Mouse (Mus musculus): ENCODE data around the gene Ap4m1.
A peak's percentile ranks its signal among the peaks of the same experiment; 100 is the strongest.
"Not testable (repeated sequence)": the region's sequence is repeated elsewhere in the genome, so short reads cannot be mapped to it uniquely, and the experiment has no call there.

The Ap4m1 gene

DNA sequence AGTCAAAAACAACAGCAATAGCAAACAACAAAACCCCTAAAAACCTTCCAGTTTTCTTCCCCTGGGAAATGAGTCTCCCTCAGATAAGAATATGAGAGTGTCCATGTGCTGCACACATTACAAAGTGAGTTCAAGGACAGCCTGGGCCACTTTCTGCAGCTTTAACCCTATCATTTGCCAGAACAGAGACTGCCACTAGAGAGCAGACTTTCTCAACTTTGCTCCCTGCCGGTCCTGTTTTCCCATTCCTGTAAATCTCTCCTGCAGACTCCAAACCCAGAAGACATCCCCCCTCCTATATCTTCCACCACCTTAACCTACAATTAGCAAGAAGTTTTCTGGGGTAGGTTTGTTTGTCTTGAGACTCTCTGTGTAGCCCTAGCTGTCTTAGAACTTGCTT, 27.8 kb downstream of the Ap4m1 start:
- peak; percentile 19 for DNase-seq

DNA sequence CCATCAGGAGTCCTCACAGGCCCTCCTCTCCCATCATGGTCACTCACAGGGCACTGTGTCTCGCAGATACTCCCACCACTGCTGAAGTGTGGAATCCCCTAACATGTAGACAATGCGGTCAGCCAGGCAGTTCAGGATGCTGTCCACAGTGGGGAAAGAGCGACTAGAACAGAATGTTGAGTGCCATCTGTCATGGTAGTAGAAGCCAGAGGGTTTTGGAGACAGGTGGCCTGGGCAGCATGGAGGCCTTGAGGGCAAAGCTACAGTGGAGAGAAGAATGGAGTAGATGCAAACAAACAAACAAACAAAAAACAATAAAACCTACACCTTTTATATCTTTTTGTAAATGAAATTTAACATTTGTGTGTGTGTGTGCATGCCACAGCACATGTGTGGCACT, 30.3 kb downstream of the Ap4m1 start:
- DNase-seq = no peak

- no peak for DNase-seq
Measured at GRCm38 (mm10) chr5:138207253-138207652, 35.5 kb downstream of the Ap4m1 start.

DNA sequence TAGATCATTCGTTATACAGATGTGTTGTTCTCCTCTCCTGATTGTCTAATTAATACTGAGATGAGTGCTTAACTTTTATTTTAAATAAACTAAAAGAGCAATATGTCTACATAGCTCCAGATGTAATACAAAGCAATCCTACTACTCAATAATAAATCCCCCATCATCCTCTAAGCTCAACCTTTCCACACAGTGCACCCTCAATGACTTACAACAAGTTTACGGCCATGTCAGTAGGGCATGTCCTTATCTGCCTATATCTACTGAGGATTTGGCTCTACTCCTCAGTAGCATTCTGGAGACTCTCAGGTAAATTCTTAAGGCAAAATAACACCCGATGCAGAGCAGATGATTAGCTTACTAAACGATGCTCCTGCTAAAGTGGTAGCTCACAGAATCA, 36.1 kb downstream of the Ap4m1 start:
- no peak for DNase-seq

DNA sequence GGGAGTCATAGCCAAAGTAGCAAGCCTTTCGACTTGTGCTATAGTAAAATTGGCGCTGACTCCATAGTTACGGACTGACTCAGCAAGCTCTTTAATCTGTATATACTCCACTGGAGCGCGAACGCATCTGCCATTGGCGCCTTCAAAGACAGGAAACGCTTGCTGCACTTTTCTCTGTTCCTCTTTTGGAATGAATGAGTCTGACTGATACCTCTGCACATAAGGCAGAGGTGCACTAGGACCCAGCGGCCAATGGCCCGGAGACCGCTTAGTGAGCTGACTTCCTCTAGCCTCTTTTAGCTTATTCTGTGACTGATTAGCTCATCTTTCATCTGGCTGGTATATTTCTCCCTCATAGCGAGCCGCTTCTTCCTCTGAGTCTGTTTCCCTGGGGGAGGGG, 44.8 kb downstream of the Ap4m1 start:
- not testable (repeated sequence) for DNase-seq

- DNase-seq = no peak
Measured at GRCm38 (mm10) chr5:138219864-138220263, 48.1 kb downstream of the Ap4m1 start.

GRCm38 (mm10) chr5:138222111-138222510, 50.3 kb downstream of the Ap4m1 start:
- peak; percentile 78 for DNase-seq

DNA sequence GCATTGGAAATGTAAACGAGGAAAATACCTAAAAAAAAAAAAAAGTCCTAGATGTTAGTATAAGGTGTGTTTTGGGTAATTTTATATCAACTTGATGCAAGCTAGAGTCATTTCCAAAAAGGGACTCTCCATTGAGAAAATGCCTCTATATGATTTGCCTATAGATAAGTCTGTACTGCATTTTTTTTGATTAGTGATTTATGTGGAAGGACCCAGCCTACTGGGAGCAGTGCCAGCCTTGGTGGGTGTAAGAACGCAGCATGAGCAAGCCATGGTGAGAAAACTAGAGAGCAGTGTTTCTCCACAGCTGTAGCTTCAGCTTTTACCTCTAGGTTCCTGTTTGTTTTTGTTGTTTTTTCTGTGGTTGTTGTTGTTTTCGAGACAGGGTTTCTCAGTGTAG, 51.5 kb downstream of the Ap4m1 start:
- DNase-seq = no peak

GRCm38 (mm10) chr5:138225700-138226099, 53.9 kb downstream of the Ap4m1 start, which contains the start of gene Nxpe5:
Gene Nxpe5 (plus strand): TSS chr5:138225898.
- DNase-seq = no peak

GRCm38 (mm10) chr5:138226491-138226890, 54.7 kb downstream of the Ap4m1 start:
- no peak for DNase-seq

DNA sequence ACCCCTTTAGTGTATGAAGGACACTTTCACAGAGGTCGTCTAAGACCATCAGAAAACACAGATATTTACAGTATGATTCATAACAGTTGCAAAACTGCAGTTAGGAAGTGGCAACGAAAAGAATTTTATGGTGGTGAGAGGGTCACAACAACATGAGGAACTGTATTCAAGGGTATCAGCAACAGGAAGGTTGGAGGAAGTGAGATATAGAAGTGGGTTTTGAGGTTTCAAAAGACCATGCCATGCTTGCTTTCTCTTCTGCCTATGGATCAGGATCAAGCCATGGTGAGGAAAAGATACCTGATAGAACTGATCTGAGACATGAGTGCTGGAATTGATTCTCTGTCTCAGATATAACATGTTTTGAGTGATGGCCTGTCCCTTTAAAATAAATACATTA, 55.6 kb downstream of the Ap4m1 start:
- DNase-seq = no peak

DNA sequence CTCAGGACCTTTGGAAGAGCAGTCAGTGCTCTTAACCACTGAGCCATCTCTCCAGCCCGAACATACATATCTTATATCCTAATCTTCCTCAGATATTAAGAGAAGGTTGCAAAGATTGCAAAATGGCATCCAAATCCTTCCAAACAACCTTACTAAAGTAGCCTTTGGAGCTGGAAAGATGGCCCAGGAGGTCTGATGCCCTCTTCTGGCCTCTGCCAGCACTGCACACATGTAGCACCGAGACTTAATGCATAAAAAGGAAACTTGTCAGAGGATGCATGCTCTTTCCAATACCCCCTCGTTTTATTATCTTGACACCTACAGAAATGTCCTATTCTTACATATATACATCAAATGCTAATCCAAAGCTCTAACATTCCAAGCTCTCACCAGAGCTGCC, 56.2 kb downstream of the Ap4m1 start:
- DNase-seq = peak; percentile 10

GRCm38 (mm10) chr5:138229511-138229910, 57.7 kb downstream of the Ap4m1 start:
- no peak for DNase-seq
